Mouse (Mus musculus): ENCODE data around the gene Pim3. TPM values are rescaled to one million over a fixed set of nuclear protein-coding genes. Genes with fewer than 3 reads are reported as not detected.

Pim3 gene
- polyA plus RNA-seq, 1 experiment from 2014 or later, result 69.2 TPM

GRCm38 (mm10) chr15:88863695-88864231 is 1.8 kb downstream of the Pim3 start:
- peak; percentile 67 for ATAC-seq (ENCODE audit: low FRiP score, low read depth)

GRCm38 (mm10) chr15:88864270-88865030 is 2.5 kb downstream of the Pim3 start:
- H3K27me3 ChIP-seq, result no peaks in the 10 kb centered on the region
- peaks cover 25% of the 10 kb centered on the region for H3K36me3 ChIP-seq
- H3K4me1 ChIP-seq (replicated peaks), result peaks cover 30% of the 10 kb centered on the region
- H3K4me3 ChIP-seq, result peak overlapping the region; percentile 83
- peak overlapping the region; percentile 89 for H3K4me2 ChIP-seq
- H3K9me3 ChIP-seq, result no peaks in the 10 kb centered on the region
- peak overlapping the region; percentile 90 for H3K9ac ChIP-seq
- peak overlapping the region; percentile 99 for H3K27ac ChIP-seq (replicated peaks)
- peak; percentile 15; the same call in 1 of the 2 replicates for ATAC-seq (ENCODE audit: low FRiP score, low read depth)
- WGBS, result 37% methylated on average over 22 of the region's 22 CpGs

More at GRCm38 (mm10) chr15:88863695-88864231, 1.8 kb downstream of the Pim3 start:
- Histone ChIP-seq H3K4me1 (replicated peaks) (peaks cover 30% of the 10 kb centered on the region), H3K4me3 (peak overlapping the region; percentile 83), H3K4me2 (peak overlapping the region; percentile 89), H3K27ac (replicated peaks) (peak overlapping the region; percentile 99), H3K9ac (peak overlapping the region; percentile 90), H3K36me3 (peaks cover 25% of the 10 kb centered on the region), H3K9me3 (no peaks in the 10 kb centered on the region), H3K27me3 (no peaks in the 10 kb centered on the region)
- WGBS, result 1% methylated on average over 19 of the region's 39 CpGs

GRCm38 (mm10) chr15:88865061-88865460 is 3.1 kb downstream of the Pim3 start:
- 89% methylated on average over 14 of the region's 14 CpGs for WGBS
- H3K4me2 ChIP-seq, result peak overlapping the region; percentile 89
- peaks cover 25% of the 10 kb centered on the region for H3K36me3 ChIP-seq
- peaks cover 30% of the 10 kb centered on the region for H3K4me1 ChIP-seq (replicated peaks)
- no peaks in the 10 kb centered on the region for H3K27me3 ChIP-seq
- no peak for ATAC-seq (ENCODE audit: low FRiP score, low read depth)
- H3K9ac ChIP-seq, result no peak overlapping the region
- H3K9me3 ChIP-seq, result no peaks in the 10 kb centered on the region
- no peak overlapping the region for H3K27ac ChIP-seq (replicated peaks)
- H3K4me3 ChIP-seq, result peak overlapping the region; percentile 83; the same call in 1 of the 2 replicates

GRCm38 (mm10) chr15:88865888-88866695 is 4.1 kb downstream of the Pim3 start:
- peaks cover 30% of the 10 kb centered on the region for H3K4me1 ChIP-seq (replicated peaks)
- ATAC-seq (ENCODE audit: low FRiP score, low read depth), result no peak
- H3K4me2 ChIP-seq, result no peak overlapping the region
- H3K27me3 ChIP-seq, result no peaks in the 10 kb centered on the region
- no peaks in the 10 kb centered on the region for H3K9me3 ChIP-seq
- no peak overlapping the region for H3K4me3 ChIP-seq
- H3K36me3 ChIP-seq, result peaks cover 25% of the 10 kb centered on the region
- no peak overlapping the region for H3K27ac ChIP-seq (replicated peaks)
- no peak overlapping the region for H3K9ac ChIP-seq
- whole genome bisulfite sequencing, result 82% methylated on average over 4 of the region's 4 CpGs

GRCm38 (mm10) chr15:88866934-88867356 is 5.0 kb downstream of the Pim3 start:
- no peaks in the 10 kb centered on the region for H3K27me3 ChIP-seq
- H3K9me3 ChIP-seq, result no peaks in the 10 kb centered on the region
- H3K4me1 ChIP-seq (replicated peaks), result peaks cover 25% of the 10 kb centered on the region
- H3K9ac ChIP-seq, result no peak overlapping the region
- no peak overlapping the region for H3K4me3 ChIP-seq
- no peak overlapping the region for H3K4me2 ChIP-seq
- peaks cover 25% of the 10 kb centered on the region for H3K36me3 ChIP-seq
- no peak overlapping the region for H3K27ac ChIP-seq (replicated peaks)
- WGBS, result 57% methylated on average over 7 of the region's 7 CpGs
- no peak for ATAC-seq (ENCODE audit: low FRiP score, low read depth)

- no peak for ATAC-seq (ENCODE audit: low FRiP score, low read depth)
- H3K4me1 ChIP-seq (replicated peaks), result peaks cover 25% of the 10 kb centered on the region
- no peak overlapping the region for H3K4me3 ChIP-seq
- H3K36me3 ChIP-seq, result peaks cover 25% of the 10 kb centered on the region
- no peaks in the 10 kb centered on the region for H3K27me3 ChIP-seq
- no peaks in the 10 kb centered on the region for H3K9me3 ChIP-seq
- no peak overlapping the region for H3K9ac ChIP-seq
- 42% methylated on average over 5 of the region's 5 CpGs for WGBS
- no peak overlapping the region for H3K4me2 ChIP-seq
- peak overlapping the region; percentile 14; the same call in 1 of the 2 replicates for H3K27ac ChIP-seq (replicated peaks)
Observed at GRCm38 (mm10) chr15:88867368-88868023, 5.5 kb downstream of the Pim3 start.

- Histone ChIP-seq H3K4me2 (no peak overlapping the region), H3K4me1 (replicated peaks) (peaks cover 25% of the 10 kb centered on the region), H3K4me3 (no peak overlapping the region), H3K27ac (replicated peaks) (peak overlapping the region; percentile 14; the same call in 1 of the 2 replicates), H3K27me3 (no peaks in the 10 kb centered on the region), H3K36me3 (peaks cover 25% of the 10 kb centered on the region), H3K9me3 (no peaks in the 10 kb centered on the region), H3K9ac (no peak overlapping the region)
- ATAC-seq (ENCODE audit: low FRiP score, low read depth), result no peak
- WGBS, result 94% methylated on average over 6 of the region's 6 CpGs
Observed at GRCm38 (mm10) chr15:88868024-88868742, 6.2 kb downstream of the Pim3 start.

GRCm38 (mm10) chr15:88870418-88871185 is 8.6 kb downstream of the Pim3 start:
- Histone ChIP-seq H3K27me3 (no peaks in the 10 kb centered on the region), H3K4me2 (no peak overlapping the region), H3K9me3 (no peaks in the 10 kb centered on the region), H3K4me3 (no peak overlapping the region), H3K4me1 (replicated peaks) (peaks cover 7% of the 10 kb centered on the region), H3K9ac (no peak overlapping the region), H3K27ac (replicated peaks) (no peak overlapping the region), H3K36me3 (peaks cover 15% of the 10 kb centered on the region)
- no peak for ATAC-seq (ENCODE audit: low FRiP score, low read depth)
- 77% methylated on average over 5 of the region's 5 CpGs for WGBS

- Histone ChIP-seq H3K4me1 (replicated peaks) (no peaks in the 10 kb centered on the region), H3K4me3 (no peak overlapping the region), H3K9ac (no peak overlapping the region), H3K36me3 (no peaks in the 10 kb centered on the region), H3K27me3 (no peaks in the 10 kb centered on the region), H3K9me3 (no peaks in the 10 kb centered on the region), H3K4me2 (no peak overlapping the region), H3K27ac (replicated peaks) (no peak overlapping the region)
- no peak for ATAC-seq (ENCODE audit: low FRiP score, low read depth)
- 88% methylated on average over 3 of the region's 3 CpGs for WGBS
Observed at GRCm38 (mm10) chr15:88874061-88874460, 12.1 kb downstream of the Pim3 start.

GRCm38 (mm10) chr15:88874477-88874876 is 12.5 kb downstream of the Pim3 start:
- Histone ChIP-seq H3K9ac (no peak overlapping the region), H3K4me3 (no peak overlapping the region), H3K27me3 (no peaks in the 10 kb centered on the region)

More at GRCm38 (mm10) chr15:88874477-88874876, 12.5 kb downstream of the Pim3 start:
- H3K36me3 ChIP-seq, result no peaks in the 10 kb centered on the region
- H3K9me3 ChIP-seq, result no peaks in the 10 kb centered on the region
- WGBS, result 93% methylated on average over 6 of the region's 6 CpGs
- no peak for ATAC-seq (ENCODE audit: low FRiP score, low read depth)
- H3K4me2 ChIP-seq, result no peak overlapping the region
- no peak overlapping the region for H3K27ac ChIP-seq (replicated peaks)
- no peaks in the 10 kb centered on the region for H3K4me1 ChIP-seq (replicated peaks)
